Mouse (Mus musculus) spleen, adult 18-20 months (tissue): ENCODE data around the gene Zfp964.
A peak's percentile ranks its signal among the peaks of the same experiment; 100 is the strongest.
"Not testable (repeated sequence)": the region's sequence is repeated elsewhere in the genome, so short reads cannot be mapped to it uniquely, and the experiment has no call there.

Experiments used
- DNase-seq, 2 experiments: peaks; one replicate each; pipeline ENCODE4 v3.0.0; 2022; ENCODE audit warnings: mixed read lengths in 2 of 2

Zfp964 gene

GRCm38 (mm10) chr8:69654358-69654981 lies at the start of gene Zfp964:
Gene Zfp964, plus strand, starts transcription at chr8:69654479.
- peak; percentile 76 to 78 for DNase-seq

GRCm38 (mm10) chr8:69614687-69615086 lies 39.6 kb upstream of the Zfp964 start:
- DNase-seq = no peak

GRCm38 (mm10) chr8:69618078-69618477 lies 36.2 kb upstream of the Zfp964 start:
- no peak for DNase-seq

DNA sequence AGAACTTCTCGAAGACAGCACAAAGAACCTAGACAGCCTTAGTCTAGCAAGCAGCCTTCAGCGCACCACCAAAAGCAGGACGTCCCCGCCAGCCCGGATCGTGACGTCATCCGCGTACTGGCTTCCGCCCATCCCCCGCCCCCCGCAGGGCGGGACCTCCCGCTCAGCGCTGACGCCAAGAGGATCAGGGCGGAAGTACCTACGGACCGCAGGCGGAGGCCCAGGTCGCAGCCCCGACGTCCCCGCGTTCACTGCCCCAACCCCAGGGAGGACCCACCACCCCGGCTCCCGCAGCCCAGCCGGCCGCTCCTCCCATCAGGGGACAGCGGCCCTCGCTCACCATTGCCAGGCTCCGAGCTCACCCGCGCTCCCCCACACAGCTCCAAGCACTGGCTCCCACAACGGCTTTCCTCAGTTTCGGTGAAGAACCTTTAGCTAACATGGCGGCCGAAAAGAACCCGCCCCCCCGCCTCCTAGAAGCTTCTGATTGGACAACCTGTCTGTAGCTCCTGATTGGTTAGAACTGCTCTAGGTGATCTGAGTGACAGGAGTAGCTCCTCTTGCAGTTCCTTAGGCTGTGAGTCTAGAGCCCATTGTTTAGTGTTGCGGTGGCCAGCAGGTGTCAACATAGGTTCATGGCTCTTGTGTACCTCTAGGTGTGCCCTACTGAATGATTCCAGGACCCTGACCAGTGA lies 29.0 kb upstream of the Zfp964 start, which contains the start of gene Zfp868:
Zfp868 (minus strand) TSS at position 454 of the 695 bp plus-strand sequence.
- peak; percentile 97 to 99 for DNase-seq

GRCm38 (mm10) chr8:69653808-69654357 lies 396 bp upstream of the Zfp964 start:
- no peak for DNase-seq

DNA sequence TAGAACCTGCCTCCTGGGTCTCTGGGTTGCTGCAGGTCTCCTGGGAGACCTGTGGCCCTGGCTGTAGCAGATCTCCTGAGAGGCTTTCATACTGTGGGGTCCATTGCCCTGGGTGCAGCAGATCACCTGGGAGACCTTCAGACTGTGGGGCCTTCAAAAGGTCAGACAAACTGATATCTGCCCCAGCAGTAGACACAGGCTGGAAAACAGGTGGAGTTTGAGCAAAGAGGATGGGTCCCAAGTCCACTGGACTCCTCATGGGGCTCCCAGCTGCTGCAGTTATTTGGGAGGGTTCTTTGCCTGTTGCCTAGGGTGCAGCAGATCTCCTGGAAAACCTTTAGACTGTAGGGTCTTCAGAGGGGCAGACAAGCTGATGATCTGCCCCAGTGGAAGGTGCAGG lies 7.0 kb downstream of the Zfp964 start:
- no peak for DNase-seq

GRCm38 (mm10) chr8:69665051-69665450 lies 10.8 kb downstream of the Zfp964 start:
- DNase-seq = not testable (repeated sequence)

DNA sequence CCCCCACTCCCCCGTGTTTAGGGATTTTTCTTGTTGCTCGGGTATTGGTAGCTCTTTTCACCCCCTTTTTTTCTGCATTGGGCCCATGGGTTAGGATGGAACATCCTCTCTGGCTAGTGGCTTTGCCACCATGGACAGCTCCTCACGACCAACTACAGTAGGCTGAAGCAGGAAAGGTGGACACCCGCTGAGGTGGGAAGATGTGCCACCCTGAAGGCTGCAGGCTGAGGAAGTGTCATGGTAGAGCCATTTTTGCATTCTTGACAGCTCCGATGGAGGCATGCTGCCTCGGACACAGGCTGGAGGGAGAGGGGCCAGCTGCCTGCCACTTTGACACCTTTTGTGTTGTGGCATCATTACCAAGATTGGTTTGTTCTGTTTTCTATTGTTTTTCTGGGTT lies 47.5 kb downstream of the Zfp964 start:
- DNase-seq = no peak

DNA sequence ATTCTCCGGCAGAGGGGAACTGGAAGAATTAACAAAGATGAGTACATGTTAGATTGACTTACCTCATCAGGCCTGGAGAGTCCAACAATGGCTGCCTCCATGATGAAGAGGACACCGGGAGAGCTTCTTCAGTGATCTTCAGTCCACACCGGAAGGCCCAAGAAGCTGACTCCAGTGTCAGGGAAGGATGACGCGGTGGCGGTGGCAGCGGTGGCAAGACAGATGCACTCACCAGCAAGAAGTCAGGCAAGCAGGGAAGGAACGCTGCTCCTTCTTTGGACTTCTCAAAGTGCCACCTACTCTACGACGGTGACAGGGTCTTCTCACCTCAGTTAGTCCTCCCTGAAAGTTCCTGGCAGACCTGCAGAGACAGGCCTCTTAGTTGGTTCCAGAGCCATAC lies 56.3 kb downstream of the Zfp964 start, which contains the start of gene Zfp869:
Zfp869 (minus strand) TSS at position 101 of the 400 bp plus-strand sequence.
- not testable (repeated sequence) for DNase-seq

GRCm38 (mm10) chr8:69713516-69713915 lies 59.2 kb downstream of the Zfp964 start:
- no peak for DNase-seq

DNA sequence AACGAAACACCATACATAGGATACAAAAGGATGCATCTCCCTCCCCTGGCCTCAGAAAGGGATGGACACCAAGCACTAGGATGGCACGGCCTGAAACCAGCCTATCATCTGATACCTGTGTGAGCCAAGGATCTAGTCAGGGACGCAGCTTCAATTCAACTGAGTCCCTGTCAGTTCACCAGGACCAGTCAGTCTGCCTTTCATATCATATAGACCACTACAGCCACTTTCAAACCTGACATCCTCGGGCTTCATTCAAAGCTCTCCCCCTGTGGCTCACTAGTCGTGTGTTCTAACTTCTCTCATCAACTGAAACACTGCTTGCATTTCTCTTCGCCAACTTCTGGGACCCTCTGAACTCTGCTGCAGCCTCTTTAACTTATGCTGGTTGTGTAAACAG lies 61.1 kb downstream of the Zfp964 start:
- DNase-seq = no peak
